Mouse (Mus musculus): Measurements from ENCODE around the gene Ngf. TPM values are rescaled to one million over a fixed set of nuclear protein-coding genes. Genes with fewer than 3 reads are reported as not detected.

The Ngf gene
- 6.7 and 12.4 TPM in 2 replicates for polyA plus RNA-seq (2016; fragmentation: Nextera tagmentation; extraction: Ambion mirVana)

DNA sequence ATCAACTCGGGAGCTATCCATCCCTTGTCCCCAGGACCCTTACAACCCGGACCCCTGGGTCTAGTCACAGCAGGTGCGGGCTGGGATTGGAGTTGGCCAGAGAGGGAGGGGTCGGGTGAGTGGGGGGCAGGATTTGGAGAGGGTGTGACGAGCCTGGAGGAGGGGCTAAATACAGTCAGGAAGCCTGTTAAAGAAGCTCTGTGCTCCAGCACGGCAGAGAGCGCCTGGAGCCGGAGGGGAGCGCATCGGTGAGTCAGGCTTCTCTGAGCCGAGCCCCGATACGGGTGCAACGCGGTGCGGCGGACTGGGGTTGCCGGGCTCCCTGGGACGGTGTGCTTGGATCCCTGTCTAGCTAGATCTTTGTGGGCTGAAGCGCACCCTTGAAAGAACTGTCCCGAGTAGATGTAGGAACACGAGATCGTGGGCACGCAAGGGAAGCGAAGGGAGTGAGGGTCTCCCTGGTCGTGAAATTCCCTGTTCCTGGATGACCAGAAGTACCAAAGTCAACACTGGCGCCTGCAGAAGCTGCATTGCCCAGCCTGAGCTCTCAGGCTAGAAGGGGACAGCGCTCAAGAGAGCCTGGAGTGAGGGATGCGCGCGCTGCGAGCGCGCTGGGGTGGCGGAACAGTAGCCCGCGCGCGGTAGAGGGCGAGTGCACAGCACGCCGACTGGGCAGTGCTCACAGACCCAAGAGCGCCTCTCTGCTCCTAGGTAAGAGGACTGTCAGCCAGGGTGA is at the start of gene Ngf:
Gene Ngf, plus strand, starts transcription at position 207 of the 736 bp plus-strand sequence.
- under 1% methylated on average over 43 of the region's 43 CpGs for WGBS
- Histone ChIP-seq H3K4me3 (peak within 1 kb of the TSS; percentile 57), H3K9me3 (no peaks in the 10 kb centered on the region), H3K9ac (peak within 1 kb of the TSS; percentile 56), H3K27me3 (peaks cover 23% of the 10 kb centered on the region), H3K27ac (no peak within 1 kb of the TSS), H3K36me3 (no peaks in the 10 kb centered on the region), H3K4me2 (replicated peaks) (peak within 1 kb of the TSS; percentile 76), H3K4me1 (peaks cover 17% of the 10 kb centered on the region)
- ATAC-seq (ENCODE audit: insufficient number of reproducible peaks, insufficient read depth, low FRiP score, low TSS enrichment), result peak; percentile 58; the same call in 1 of the 2 replicates

DNA sequence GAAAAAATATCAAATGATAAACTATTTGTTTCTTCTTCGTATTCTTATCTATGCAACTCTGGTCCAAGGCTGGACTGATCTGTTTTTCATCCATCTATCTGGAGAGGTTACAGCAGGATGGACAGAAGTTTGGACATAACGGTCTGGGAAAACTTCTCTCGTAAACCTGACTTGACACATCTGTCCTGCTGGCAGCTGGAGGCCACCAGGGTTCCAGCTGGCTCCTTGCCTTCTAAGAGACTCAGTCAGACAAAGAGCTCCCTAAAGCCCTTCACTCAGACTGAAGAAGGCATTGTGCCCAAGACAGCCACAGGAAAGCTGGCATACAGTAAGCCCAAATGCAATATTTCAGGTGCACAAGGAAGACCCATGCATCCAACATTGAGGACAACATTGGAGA is 24.2 kb upstream of the Ngf start:
- no peak overlapping the region for H3K27ac ChIP-seq
- no peak overlapping the region for H3K4me3 ChIP-seq
- H3K9ac ChIP-seq, result no peak overlapping the region
- no peaks in the 10 kb centered on the region for H3K27me3 ChIP-seq
- H3K4me2 ChIP-seq (replicated peaks), result no peak overlapping the region
- no peaks in the 10 kb centered on the region for H3K9me3 ChIP-seq
- no peak for ATAC-seq (ENCODE audit: insufficient number of reproducible peaks, insufficient read depth, low FRiP score, low TSS enrichment)
- WGBS, result 85% methylated on average over 3 of the region's 3 CpGs
- no peaks in the 10 kb centered on the region for H3K36me3 ChIP-seq
- H3K4me1 ChIP-seq, result no peaks in the 10 kb centered on the region

DNA sequence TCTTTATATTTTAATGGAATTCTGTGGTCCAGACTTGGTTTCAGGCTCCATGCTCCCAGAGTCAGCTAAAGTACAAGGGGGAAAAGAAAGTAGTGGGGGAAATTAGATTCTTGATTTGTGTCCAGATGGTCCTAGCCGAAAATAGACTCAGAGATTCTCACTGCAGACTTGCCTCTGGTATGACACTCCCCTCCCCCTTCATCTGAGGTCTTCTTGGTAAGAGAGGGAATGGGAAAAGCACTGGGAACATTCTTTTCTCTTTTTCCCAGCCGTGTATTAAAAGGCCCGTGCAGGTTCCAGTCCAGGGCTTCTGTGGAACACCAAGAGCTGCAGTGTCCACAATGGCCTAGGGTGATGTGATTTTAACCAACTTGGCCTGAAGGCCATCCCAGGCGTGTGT is 23.0 kb upstream of the Ngf start:
- Histone ChIP-seq H3K9ac (no peak overlapping the region), H3K4me1 (no peaks in the 10 kb centered on the region), H3K9me3 (no peaks in the 10 kb centered on the region), H3K4me2 (replicated peaks) (no peak overlapping the region), H3K27me3 (no peaks in the 10 kb centered on the region), H3K36me3 (no peaks in the 10 kb centered on the region), H3K4me3 (no peak overlapping the region), H3K27ac (no peak overlapping the region)
- WGBS, result 75% methylated on average over 4 of the region's 4 CpGs
- no peak for ATAC-seq (ENCODE audit: insufficient number of reproducible peaks, insufficient read depth, low FRiP score, low TSS enrichment)

DNA sequence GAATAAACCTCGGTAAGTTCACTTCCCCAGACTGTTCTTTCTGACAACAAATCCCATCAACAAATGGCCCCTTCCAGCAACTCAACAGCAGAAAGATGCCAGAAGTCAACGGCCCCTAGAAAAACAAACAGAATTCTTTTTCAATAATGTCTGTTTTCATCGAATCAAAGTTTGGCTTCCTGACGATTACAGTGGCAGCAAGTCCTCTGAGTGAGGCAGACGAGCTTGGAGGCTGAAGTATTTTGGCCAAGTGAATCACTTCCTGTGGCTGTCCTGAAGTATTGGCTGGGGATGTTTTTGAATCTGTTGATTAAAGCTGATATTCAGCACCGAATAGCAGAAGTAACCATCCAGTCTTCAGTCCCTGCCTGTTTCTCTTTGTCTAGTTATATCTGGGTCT is 15.2 kb upstream of the Ngf start:
- H3K4me1 ChIP-seq, result no peaks in the 10 kb centered on the region
- ATAC-seq (ENCODE audit: insufficient number of reproducible peaks, insufficient read depth, low FRiP score, low TSS enrichment), result no peak
- H3K9ac ChIP-seq, result no peak overlapping the region
- no peak overlapping the region for H3K4me3 ChIP-seq
- H3K27ac ChIP-seq, result no peak overlapping the region
- H3K4me2 ChIP-seq (replicated peaks), result no peak overlapping the region
- H3K36me3 ChIP-seq, result no peaks in the 10 kb centered on the region
- H3K27me3 ChIP-seq, result no peaks in the 10 kb centered on the region
- no peaks in the 10 kb centered on the region for H3K9me3 ChIP-seq
- WGBS, result 54% methylated on average over 6 of the region's 6 CpGs

DNA sequence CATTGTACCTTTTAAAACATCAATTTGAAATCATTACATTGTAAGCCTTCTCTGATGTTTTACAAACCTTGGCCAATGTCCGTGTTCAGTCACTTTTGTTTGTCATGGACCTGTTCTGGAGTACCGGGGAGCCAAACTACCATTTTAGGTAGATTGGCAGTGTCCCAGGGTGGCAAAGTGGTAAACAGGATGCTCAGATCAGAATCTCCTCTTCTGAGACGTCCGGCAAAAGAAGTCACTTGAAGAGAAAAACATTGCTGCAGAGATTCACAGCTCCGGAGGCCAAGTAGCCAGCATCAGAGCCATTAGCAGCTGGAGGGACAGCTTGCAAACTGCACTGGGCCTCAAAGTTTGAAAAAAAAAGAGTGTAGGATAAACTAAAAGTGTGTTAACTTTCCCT is 9.2 kb upstream of the Ngf start:
- no peak overlapping the region for H3K27ac ChIP-seq
- H3K9ac ChIP-seq, result no peak overlapping the region
- WGBS, result 72% methylated on average over 5 of the region's 5 CpGs
- no peaks in the 10 kb centered on the region; the same call in 1 of the 2 replicates for H3K4me1 ChIP-seq
- no peaks in the 10 kb centered on the region for H3K36me3 ChIP-seq
- no peaks in the 10 kb centered on the region for H3K9me3 ChIP-seq
- H3K4me2 ChIP-seq (replicated peaks), result no peak overlapping the region
- no peaks in the 10 kb centered on the region for H3K27me3 ChIP-seq
- no peak for ATAC-seq (ENCODE audit: insufficient number of reproducible peaks, insufficient read depth, low FRiP score, low TSS enrichment)
- no peak overlapping the region for H3K4me3 ChIP-seq

DNA sequence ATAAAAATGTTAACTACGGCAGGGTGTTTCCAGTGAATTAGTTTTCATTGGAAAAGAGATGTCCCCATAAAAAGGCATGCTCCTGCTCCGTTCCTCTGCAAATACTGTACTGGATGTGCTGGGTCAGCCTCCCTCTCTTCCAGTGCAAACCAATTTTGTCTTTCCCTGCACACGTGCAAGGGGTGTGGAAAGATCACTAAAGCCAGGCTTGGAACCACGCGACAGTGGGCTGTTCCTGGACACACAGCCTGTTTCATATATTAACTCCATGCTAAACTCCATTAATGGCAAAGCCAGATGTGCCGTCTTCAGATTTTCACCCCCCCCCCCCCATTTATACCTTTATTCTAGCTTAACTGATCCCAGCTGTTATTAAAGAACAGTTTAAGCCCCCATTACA is 8.7 kb upstream of the Ngf start:
- H3K27ac ChIP-seq, result no peak overlapping the region
- 55% methylated on average over 6 of the region's 6 CpGs for WGBS
- no peak for ATAC-seq (ENCODE audit: insufficient number of reproducible peaks, insufficient read depth, low FRiP score, low TSS enrichment)

DNA sequence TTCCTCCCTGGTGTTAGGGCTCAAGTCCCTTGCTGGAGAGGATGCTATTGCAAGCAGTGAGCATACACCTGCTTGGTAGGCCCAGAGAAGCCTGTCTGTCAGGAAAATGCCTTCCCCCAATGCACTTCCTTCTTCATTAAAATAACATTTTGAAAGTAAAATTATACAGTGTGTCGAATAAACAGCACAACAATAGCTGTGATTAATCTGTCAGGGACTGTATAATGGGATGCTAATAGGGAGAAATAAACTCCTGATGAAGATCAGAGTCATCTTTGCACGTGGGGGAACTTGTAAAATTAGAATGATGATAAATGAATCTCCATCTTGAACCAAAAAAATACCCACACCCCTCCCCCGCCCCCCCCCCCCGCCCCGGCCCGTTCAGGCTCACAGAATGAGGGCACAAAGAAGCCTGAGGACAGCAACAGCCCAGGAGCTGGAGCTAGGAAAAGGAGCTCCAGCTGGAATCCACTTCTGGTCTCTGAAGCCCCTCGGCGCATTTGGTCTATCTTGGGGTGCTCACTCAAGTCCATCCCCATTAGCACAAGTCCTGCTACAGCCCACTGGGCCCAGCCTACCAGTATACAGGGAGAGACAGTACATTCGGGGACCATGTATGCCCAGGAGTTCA is 6.9 kb upstream of the Ngf start:
- 66% methylated on average over 6 of the region's 9 CpGs for WGBS
- no peak overlapping the region for H3K9ac ChIP-seq
- H3K9me3 ChIP-seq, result no peaks in the 10 kb centered on the region
- no peaks in the 10 kb centered on the region; the same call in 1 of the 2 replicates for H3K27me3 ChIP-seq
- H3K36me3 ChIP-seq, result no peaks in the 10 kb centered on the region
- ATAC-seq (ENCODE audit: insufficient number of reproducible peaks, insufficient read depth, low FRiP score, low TSS enrichment), result no peak
- no peaks in the 10 kb centered on the region; the same call in 1 of the 2 replicates for H3K4me1 ChIP-seq
- no peak overlapping the region for H3K4me2 ChIP-seq (replicated peaks)
- H3K27ac ChIP-seq, result no peak overlapping the region
- no peak overlapping the region for H3K4me3 ChIP-seq

More for the DNA sequence above, 8.7 kb upstream of the Ngf start:
- Histone ChIP-seq H3K4me3 (no peak overlapping the region), H3K4me2 (replicated peaks) (no peak overlapping the region), H3K27me3 (no peaks in the 10 kb centered on the region), H3K9ac (no peak overlapping the region), H3K9me3 (no peaks in the 10 kb centered on the region), H3K4me1 (no peaks in the 10 kb centered on the region; the same call in 1 of the 2 replicates), H3K36me3 (no peaks in the 10 kb centered on the region)

DNA sequence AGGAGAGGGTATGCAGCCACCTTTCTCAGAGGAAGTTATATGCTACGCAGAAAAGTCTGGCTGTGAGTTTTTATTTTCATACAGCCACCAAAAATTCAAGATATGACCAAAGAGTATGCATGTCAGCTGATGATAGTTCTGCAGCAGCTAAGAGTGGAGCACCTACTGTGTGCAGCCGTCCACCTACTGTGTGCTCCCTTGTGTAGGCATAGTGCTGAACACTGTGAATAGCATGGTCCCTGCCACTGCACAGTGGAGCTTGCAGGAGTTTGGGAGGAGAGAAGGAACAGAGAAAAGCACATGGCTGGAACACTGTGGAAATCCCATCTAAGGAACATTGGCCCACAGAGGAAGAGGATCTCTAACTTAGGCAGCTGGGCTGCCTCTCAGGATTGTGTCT is 6.4 kb upstream of the Ngf start:
- no peak for ATAC-seq (ENCODE audit: insufficient number of reproducible peaks, insufficient read depth, low FRiP score, low TSS enrichment)
- H3K4me2 ChIP-seq (replicated peaks), result no peak overlapping the region
- H3K9me3 ChIP-seq, result no peaks in the 10 kb centered on the region
- H3K4me1 ChIP-seq, result no peaks in the 10 kb centered on the region; the same call in 1 of the 2 replicates
- no peak overlapping the region for H3K9ac ChIP-seq
- 86% methylated on average over 2 of the region's 2 CpGs for WGBS
- H3K27ac ChIP-seq, result no peak overlapping the region
- no peaks in the 10 kb centered on the region for H3K36me3 ChIP-seq
- H3K4me3 ChIP-seq, result no peak overlapping the region
- H3K27me3 ChIP-seq, result peaks cover 2% of the 10 kb centered on the region; the same call in 1 of the 2 replicates

DNA sequence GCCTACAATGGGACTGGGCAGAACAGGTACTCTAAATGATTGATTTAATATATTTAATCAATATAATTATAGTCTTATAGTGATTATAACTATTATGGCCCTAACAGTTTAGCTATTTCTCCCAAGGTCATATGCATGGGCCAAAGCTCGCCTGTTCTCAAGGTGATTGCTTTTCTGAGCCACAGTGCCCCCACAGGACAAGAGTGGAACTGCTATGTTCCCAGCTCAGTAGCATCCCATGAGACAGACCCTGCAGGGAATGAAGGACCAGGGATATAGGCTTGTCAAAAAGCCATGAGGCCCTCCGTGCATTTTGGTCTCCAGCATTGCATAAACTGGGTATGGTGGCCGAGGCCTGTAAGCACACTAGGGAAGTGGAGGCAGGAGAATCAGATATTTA is 3.1 kb upstream of the Ngf start:
- Histone ChIP-seq H3K9ac (no peak overlapping the region), H3K4me2 (replicated peaks) (no peak overlapping the region), H3K27me3 (peaks cover 23% of the 10 kb centered on the region), H3K4me1 (peaks cover 13% of the 10 kb centered on the region), H3K4me3 (no peak overlapping the region), H3K36me3 (no peaks in the 10 kb centered on the region), H3K27ac (no peak overlapping the region), H3K9me3 (no peaks in the 10 kb centered on the region)
- ATAC-seq (ENCODE audit: insufficient number of reproducible peaks, insufficient read depth, low FRiP score, low TSS enrichment), result no peak
- WGBS, result 24% methylated on average over 3 of the region's 3 CpGs

DNA sequence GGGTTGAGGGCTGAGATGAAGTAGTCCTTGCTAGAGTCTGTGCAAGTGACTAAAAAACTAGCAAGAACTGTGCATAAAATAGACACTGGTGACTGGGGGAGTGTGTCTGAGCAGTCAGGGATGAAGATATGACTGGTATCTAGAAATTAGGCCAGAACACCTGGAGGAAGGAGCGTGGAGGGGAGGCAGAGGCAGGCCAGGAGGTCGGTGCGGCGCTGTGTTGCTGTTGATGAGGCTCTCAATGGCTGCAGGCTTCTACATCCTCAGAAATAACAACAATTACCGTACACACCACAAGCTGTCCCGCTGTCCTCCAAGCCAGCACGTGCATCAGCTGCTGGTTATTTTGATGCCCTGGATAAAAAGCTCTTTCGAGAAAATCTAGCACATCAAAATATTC is 2.6 kb upstream of the Ngf start:
- Histone ChIP-seq H3K4me3 (no peak overlapping the region), H3K27ac (no peak overlapping the region), H3K27me3 (peaks cover 23% of the 10 kb centered on the region), H3K4me1 (peaks cover 17% of the 10 kb centered on the region), H3K36me3 (no peaks in the 10 kb centered on the region), H3K9me3 (no peaks in the 10 kb centered on the region), H3K4me2 (replicated peaks) (no peak overlapping the region), H3K9ac (no peak overlapping the region)
- ATAC-seq (ENCODE audit: insufficient number of reproducible peaks, insufficient read depth, low FRiP score, low TSS enrichment), result no peak
- WGBS, result 79% methylated on average over 8 of the region's 8 CpGs

DNA sequence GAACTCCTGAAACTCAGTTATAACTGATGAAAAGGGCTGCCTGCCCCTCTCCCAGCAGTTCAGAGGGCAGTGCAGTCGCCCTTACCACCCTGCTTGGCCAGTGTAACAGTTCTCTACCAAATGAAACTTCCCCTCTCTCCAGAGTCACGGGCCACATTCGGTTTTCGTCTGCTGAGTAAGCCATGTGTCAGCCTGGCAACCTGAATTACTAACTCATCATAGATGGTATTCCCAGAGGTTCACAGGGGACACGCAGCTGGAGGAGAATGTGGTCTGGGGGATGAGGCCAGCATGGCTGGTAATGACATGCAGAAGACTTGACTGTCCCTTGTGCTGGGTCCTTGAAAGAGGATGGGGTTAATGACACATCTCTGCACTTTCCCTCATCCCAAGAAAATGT is 1.5 kb downstream of the Ngf start:
- peaks cover 17% of the 10 kb centered on the region for H3K4me1 ChIP-seq
- 59% methylated on average over 5 of the region's 5 CpGs for WGBS
- H3K36me3 ChIP-seq, result no peaks in the 10 kb centered on the region
- peak overlapping the region; percentile 76 for H3K4me2 ChIP-seq (replicated peaks)
- peak overlapping the region; percentile 57 for H3K4me3 ChIP-seq
- peaks cover 23% of the 10 kb centered on the region for H3K27me3 ChIP-seq
- no peak overlapping the region for H3K27ac ChIP-seq
- ATAC-seq (ENCODE audit: insufficient number of reproducible peaks, insufficient read depth, low FRiP score, low TSS enrichment), result no peak
- no peaks in the 10 kb centered on the region for H3K9me3 ChIP-seq
- no peak overlapping the region for H3K9ac ChIP-seq

DNA sequence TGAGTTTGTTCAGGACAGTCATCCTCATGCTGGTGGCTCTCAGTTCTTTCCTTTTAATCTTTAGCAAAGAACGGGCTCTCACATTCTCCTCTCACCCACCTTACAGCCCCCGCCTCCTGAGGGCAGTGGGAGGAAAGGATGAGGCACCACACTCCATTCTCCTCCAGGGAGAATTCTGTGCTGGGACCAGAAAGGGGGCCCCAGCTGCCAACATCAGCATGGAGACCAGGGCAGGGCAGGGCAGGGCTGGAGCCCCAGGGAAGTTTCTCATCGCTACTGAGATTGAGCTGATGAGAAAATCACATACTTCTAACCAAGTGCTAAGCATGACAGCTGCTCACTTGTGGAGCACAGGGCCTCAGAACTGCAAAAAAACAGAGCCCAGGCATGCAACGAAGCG is 2.1 kb downstream of the Ngf start:
- H3K4me1 ChIP-seq, result peaks cover 17% of the 10 kb centered on the region
- peak overlapping the region; percentile 57; the same call in 1 of the 2 replicates for H3K4me3 ChIP-seq
- no peak overlapping the region for H3K9ac ChIP-seq
- no peak for ATAC-seq (ENCODE audit: insufficient number of reproducible peaks, insufficient read depth, low FRiP score, low TSS enrichment)
- 46% methylated on average over 5 of the region's 5 CpGs for WGBS
- peak overlapping the region; percentile 76 for H3K4me2 ChIP-seq (replicated peaks)
- no peaks in the 10 kb centered on the region for H3K9me3 ChIP-seq
- no peak overlapping the region for H3K27ac ChIP-seq
- H3K27me3 ChIP-seq, result peaks cover 23% of the 10 kb centered on the region
- no peaks in the 10 kb centered on the region for H3K36me3 ChIP-seq
